Mouse (Mus musculus): ENCODE measurements around the gene Wrnip1.

DNA sequence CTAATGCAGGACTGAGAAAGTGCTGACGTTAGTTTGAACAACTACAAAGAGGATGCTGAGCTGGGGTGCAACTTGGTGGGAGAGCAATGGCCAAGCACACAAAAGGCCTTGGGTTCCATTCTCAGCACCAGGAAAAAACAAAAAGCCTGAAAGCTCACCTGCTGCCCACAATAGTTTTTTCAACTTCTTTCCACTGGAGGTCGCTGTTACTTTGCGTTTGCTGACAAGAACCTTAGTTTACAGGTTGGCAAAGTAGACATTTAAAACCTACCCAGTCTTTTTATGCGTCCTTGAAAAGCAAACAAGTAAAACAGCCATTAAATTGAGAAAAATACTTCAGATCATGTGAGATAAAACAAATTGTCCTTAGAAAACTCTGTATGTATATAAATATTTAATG is 33.7 kb upstream of the Wrnip1 start:
- no peak for TF ChIP-seq POLR2A (IDR thresholded peaks at IDR 0.05; ENCODE audit: low read depth, low read length)
- peak; percentile 30; the same call in 1 of the 2 replicates for TF ChIP-seq CTCF (conservative IDR thresholded peaks at IDR 0.05; ENCODE audit: insufficient read depth, insufficient read length, low read depth, low read length)

Data from kidney, adult 2 months (tissue).